Mouse (Mus musculus): ENCODE measurements around the gene Atf7ip.

Atf7ip gene

DNA sequence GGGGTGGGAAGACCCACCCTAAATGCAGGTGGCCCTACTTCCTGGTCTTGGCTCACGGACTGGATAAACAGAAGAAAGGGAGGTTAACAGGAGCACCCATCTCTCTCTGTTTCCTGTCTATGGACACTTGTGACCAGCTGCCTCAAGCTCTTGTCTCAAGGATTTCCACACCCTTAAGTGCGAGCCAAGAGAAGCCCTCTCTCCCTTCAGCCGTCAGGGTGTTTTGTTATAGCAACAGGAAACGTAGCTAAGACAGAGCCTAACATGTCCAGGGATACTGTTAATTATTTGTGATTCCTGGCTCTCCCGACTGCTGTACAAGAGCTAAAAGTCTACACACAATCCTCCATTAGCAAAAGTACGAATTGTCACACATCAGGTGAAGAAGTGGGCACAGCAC is 127.8 kb downstream of the Atf7ip start:
- in situ Hi-C loops (cut with MseI, MboI) = no loop called here

DNA sequence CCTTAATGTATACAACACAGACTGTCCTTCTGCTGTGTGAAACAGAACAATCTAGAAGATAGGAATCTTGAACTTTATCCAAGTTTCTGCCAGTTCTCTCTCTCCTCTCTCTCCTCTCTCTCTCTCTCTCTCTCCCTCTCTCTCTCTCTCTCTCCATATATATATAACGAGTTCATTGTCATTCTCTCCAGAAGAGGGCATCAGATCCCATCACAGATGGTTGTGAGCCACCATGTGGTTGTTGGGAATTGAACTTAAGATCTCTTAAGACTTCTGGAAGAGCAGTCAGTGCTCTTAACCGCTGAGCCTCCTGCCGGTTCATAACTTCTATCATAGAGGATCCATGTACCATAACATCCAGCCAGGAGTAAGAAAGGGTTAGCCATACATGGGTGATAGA is 129.0 kb downstream of the Atf7ip start:
- in situ Hi-C loops (cut with MseI, MboI) = no loop called here

DNA sequence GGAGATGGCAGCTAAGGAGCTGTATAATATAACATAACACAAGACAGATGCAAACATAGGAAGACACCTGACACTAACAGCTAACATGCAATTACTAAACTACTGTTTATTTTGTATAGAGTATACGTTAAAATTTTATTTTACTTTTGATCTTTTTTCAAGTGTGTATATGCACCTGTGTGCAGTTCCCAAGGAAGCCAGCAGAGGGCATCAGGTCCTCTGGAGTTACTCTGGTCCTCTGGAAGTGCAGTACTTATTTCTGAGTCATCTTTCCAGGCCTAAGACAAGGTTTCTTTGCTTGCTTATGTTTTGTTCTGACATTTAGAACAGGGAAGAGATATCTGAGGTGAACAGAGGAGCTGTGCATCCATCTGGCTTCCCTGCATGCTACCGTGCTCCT is 138.2 kb downstream of the Atf7ip start:
- in situ Hi-C loops (cut with MseI, MboI) = no loop called here

DNA sequence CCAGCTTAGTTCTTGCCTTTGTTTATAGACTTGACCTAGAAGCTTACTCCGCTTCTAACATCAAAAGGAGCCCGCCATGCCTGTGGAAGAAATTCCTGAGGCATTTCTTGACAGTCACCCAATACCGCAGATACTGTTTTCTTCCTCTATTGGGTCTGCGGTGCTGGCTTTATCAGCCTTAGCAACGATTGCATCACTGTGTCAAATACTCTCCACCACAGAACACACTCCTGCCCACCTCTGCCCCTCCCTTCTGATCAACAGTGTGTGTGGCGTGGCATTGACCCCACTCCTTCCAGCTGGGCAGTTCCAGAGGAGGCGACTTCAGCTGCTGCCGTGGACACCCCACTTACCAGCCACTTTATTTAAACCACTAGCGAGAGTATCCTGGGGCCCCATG is 139.8 kb downstream of the Atf7ip start:
- in situ Hi-C loops (cut with MseI, MboI) = no loop called here

DNA sequence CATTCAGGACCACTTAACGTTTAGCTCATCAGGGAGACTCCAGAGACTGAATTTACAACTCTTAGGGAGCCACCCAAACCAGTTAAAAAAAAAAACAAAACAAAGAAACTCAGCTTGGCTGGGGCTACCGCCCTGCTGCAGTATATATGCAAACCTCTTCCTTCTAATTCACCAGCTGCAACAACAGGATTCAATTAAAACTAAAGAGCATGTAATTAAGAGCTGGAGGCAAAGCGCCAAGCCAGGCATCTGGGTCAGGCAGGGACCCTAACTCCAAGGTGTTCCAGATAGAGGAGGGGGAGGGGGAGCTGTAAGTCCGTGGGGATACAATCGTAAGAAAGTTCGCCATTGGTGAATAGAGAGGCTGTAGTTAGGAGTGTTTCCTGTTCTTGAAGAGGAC is 140.2 kb downstream of the Atf7ip start:
- in situ Hi-C loops (cut with MseI, MboI) = no loop called here

DNA sequence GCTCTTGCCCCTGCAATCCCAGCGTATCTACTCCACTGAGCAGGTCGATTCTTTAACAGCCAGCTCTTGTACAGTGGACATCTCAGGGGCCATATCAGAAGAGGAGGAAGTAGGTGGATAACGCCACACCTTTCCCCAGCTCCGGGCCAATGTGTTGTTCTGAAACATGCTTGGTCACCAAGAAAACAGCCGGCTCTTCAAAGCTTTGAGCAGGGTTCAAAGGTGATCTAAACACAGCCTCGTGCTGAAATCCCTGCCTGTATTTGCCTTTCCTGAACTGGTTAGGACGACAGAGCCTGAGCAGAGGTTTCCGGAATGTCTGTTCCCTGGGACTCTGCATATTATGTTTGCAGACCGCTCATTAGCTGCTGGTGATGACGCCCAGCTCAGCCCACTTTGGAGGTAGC is 141.5 kb downstream of the Atf7ip start:
- in situ Hi-C loops (cut with MseI, MboI) = no loop called here

DNA sequence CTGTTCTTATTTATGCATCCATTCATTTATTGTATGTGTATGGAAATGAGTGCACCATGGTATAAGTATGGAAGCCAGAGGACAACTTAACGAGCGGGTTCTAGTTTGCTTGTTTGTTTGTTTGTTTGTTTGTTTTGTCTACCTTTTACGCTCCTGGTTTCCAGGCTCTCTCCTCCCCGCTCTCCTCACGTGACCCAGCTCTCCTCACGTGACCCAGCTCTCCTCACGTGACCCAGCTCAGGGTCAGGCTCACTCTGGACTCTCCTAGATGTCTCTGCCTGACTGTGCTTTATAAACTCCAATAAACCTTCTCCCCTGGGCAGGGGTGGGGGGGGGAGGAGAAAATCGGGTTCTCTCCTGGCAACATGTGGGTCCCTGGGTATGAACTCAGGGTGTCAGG is 144.7 kb downstream of the Atf7ip start:
- in situ Hi-C loops (cut with MseI, MboI) = no loop called here

DNA sequence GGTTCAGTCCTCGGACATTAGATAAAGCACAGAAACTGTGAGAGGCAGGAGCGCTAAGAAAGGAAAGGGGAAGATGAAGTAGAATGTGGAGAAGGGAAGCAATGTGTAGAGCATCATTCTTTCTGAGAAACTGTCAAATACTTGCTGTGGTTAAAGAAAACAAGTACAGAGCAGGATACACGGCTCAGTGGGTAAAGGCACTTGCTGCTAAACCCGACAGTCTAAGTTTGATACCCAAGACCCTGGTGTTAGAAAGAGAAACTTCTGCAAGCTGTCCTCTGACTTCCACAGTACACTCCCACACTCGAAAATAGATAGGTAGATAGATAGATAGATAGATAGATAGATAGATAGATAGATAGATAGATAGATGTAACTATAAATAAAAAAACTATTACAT is 147.4 kb downstream of the Atf7ip start:
- in situ Hi-C loops (cut with MseI, MboI) = no loop called here

DNA sequence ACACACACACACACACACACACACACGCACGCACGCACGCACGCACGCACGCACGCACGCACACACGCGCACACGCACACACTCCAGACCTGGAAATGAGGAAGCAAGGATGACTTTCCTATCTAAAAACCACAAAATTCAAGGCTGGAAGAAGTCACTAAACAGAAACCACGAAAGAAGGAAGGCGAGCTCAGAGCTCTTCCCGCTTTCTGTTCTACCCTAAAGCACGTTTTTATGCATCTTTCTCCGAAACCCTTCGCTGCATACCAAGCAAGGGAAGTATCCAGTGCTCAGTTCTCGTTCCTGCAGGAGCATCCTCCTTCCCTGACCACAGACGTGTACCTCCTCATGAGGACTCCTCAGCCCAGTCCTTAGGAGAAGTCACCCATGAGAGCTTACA is 148.5 kb downstream of the Atf7ip start:
- in situ Hi-C loops (cut with MseI, MboI) = no loop called here

DNA sequence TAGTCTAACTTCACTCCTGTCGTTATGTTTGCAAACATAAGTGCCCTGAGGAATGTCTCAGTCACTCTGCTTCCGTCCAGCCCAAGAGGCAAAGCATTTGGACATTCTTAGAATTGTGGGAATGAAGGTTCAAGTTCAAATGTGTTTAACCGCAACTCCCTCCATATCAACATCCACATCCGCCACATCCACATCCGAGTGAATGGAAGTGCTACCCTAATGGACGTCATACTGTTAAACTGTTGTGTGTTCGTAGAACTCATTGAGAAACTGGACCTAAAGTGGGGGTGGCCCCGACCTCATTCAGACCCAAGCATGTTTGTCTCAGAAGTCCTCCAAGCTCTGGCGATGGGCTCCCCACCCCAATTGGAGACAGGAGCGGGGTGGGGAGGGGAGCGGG is 149.8 kb downstream of the Atf7ip start:
- in situ Hi-C loops (cut with MseI, MboI) = no loop called here

DNA sequence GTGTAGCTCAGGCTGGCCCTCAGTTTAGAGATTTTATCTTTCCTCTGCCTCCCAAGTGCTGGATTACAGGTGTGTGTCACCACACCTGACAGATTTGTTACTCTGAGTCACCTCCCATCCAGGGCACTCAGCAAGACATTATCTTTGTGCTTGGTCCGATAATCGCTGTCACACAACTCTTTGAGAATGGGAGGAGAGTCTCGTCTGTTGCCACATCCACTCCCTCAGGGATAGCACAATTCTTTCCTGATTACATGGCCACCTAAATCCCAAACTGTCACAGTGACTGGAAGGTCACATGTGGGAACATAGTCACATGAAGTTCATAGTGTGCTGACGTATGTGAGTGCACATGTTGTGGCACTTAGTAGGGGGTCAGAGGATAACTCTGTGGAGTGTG is 152.3 kb downstream of the Atf7ip start:
- in situ Hi-C loops (cut with MseI, MboI) = no loop called here

DNA sequence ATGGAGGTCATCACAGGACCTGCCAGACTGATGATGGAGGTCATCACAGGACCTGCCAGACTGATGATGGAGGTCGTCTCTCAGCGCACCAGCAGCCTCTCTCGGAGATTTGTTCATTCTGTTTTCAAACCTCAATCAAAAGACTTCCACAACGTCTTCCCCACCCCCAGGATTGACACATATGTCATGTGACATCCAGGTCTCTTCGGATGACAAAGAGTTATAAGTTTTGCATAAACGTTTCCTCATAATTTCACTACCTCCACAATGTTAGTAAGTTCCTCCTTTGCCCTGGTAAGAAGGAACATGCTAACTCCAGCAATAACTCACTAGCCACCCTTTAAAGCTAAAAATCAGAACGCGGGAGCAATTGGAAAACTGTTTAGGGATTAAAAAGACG is 153.3 kb downstream of the Atf7ip start:
- in situ Hi-C loops (cut with MseI, MboI) = no loop called here

Data from mouse trophoblast stem cell (cell line).